Mouse (Mus musculus) MEL (cell line): ENCODE measurements around the gene Prtn3. TPM values are rescaled to one million over a fixed set of nuclear protein-coding genes. Genes with fewer than 3 reads are reported as not detected.

ENCODE experiments used
- DNase-seq: peaks from one replicate; pipeline ENCODE4 v3.0.0; 2011; ENCODE audit warnings: low read depth, low spot score
- H3K27ac ChIP-seq: 2 replicates; pipeline ENCODE4 v1.5.1; 2012; ENCODE audit warnings: low read depth, mild to moderate bottlenecking, control low read depth, low read length, moderate library complexity; ENCODE audit not compliant: control insufficient read depth
- H3K27me3 ChIP-seq, 2 experiments: fragments of 150-350 bp in 1 of 2; sonication (generic) in 1 of 2; 2 replicates each; pipeline ENCODE4 v1.6.1; 2012; ENCODE audit warnings: low read length in 2 of 2, mild to moderate bottlenecking in 2 of 2, improper control_type of control experiment in 1 of 2, moderate library complexity in 1 of 2; ENCODE audit not compliant: insufficient read depth in 2 of 2, control insufficient read depth in 1 of 2
- H3K36me3 ChIP-seq, 2 experiments: 2 replicates each; pipeline ENCODE4 v1.6.1; 2012 to 2014; ENCODE audit warnings: low read length in 2 of 2, improper control_type of control experiment in 1 of 2, inconsistent platforms in 1 of 2, mild to moderate bottlenecking in 1 of 2; ENCODE audit not compliant: insufficient read depth in 2 of 2, control insufficient read depth in 1 of 2
- H3K4me1 ChIP-seq, 2 experiments: fragments of 150-350 bp in 1 of 2; sonication (generic) in 1 of 2; 2 replicates each; pipeline ENCODE4 v1.6.1; 2012; ENCODE audit warnings: low read length in 2 of 2, improper control_type of control experiment in 1 of 2, mild to moderate bottlenecking in 1 of 2; ENCODE audit not compliant: insufficient read depth in 2 of 2, control insufficient read depth in 1 of 2
- H3K4me3 ChIP-seq, 2 experiments: fragments of 150-350 bp in 1 of 2; sonication (generic) in 1 of 2; 2 replicates each; pipeline ENCODE4 v1.5.1; 2012; ENCODE audit warnings: low read depth in 2 of 2, low read length in 2 of 2, mild to moderate bottlenecking in 2 of 2, moderate library complexity in 2 of 2, control low read depth in 1 of 2, improper control_type of control experiment in 1 of 2; ENCODE audit not compliant: control insufficient read depth in 1 of 2, insufficient read depth in 1 of 2
- H3K79me2 ChIP-seq: 2 replicates; pipeline ENCODE4 v1.6.1; 2012; ENCODE audit warnings: mild to moderate bottlenecking, low read length, moderate library complexity; ENCODE audit not compliant: control insufficient read depth, poor library complexity, insufficient read depth
- H3K9ac ChIP-seq: 2 replicates; pipeline ENCODE4 v1.6.1; 2012; ENCODE audit warnings: low read depth, mild to moderate bottlenecking, control low read depth, low read length, moderate library complexity; ENCODE audit not compliant: control insufficient read depth, poor library complexity, severe bottlenecking
- H3K9me3 ChIP-seq: fragments of 150-350 bp; sonication (generic); replicated peaks from 2 replicates; pipeline ENCODE4 v1.6.1; 2012; ENCODE audit warnings: mild to moderate bottlenecking, low read length, improper control_type of control experiment, moderate library complexity; ENCODE audit not compliant: insufficient read depth
- CTCF ChIP-seq, 3 experiments: IDR thresholded peaks in 2 of 3; conservative IDR thresholded peaks in 1 of 3; 2 replicates each; pipeline ENCODE4 v1.5.1; 2011 to 2012; ENCODE audit warnings: low read length in 3 of 3, low read depth in 2 of 3, mild to moderate bottlenecking in 2 of 3, improper control_type of control experiment in 1 of 3, inconsistent platforms in 1 of 3, mixed read lengths in 1 of 3, moderate library complexity in 1 of 3; ENCODE audit not compliant: control insufficient read depth in 1 of 3, insufficient read depth in 1 of 3, poor library complexity in 1 of 3, severe bottlenecking in 1 of 3
- E2F4 ChIP-seq: IDR thresholded peaks from 2 replicates; pipeline ENCODE4 v1.6.1; 2011; ENCODE audit warnings: low read depth, low read length, improper control_type of control experiment, borderline replicate concordance
- ELF1 ChIP-seq: IDR thresholded peaks from 2 replicates; pipeline ENCODE4 v1.6.1; 2014; ENCODE audit warnings: low read depth, mild to moderate bottlenecking, inconsistent platforms, low read length, improper control_type of control experiment, moderate library complexity
- EP300 ChIP-seq, 2 experiments: IDR thresholded peaks; 2 replicates each; pipeline ENCODE4 v1.6.1; 2011; ENCODE audit warnings: improper control_type of control experiment in 2 of 2, low read length in 2 of 2, low read depth in 1 of 2, mild to moderate bottlenecking in 1 of 2
- ETS1 ChIP-seq: IDR thresholded peaks from 2 replicates; pipeline ENCODE4 v1.6.1; 2012; ENCODE audit warnings: low read depth, mild to moderate bottlenecking, inconsistent platforms, low read length, improper control_type of control experiment, moderate library complexity
- JUND ChIP-seq: IDR thresholded peaks from 2 replicates; pipeline ENCODE4 v1.6.1; 2011; ENCODE audit warnings: low read depth, mild to moderate bottlenecking, improper control_type of control experiment, low read length
- MAFK ChIP-seq: IDR thresholded peaks from 2 replicates; pipeline ENCODE4 v1.6.1; 2011; ENCODE audit warnings: low read depth, mild to moderate bottlenecking, low read length, improper control_type of control experiment, borderline replicate concordance
- MXI1 ChIP-seq: IDR thresholded peaks from 2 replicates; pipeline ENCODE4 v1.6.1; 2011; ENCODE audit warnings: mild to moderate bottlenecking, low read depth, low read length, improper control_type of control experiment
- MYC ChIP-seq: IDR thresholded peaks from 2 replicates; pipeline ENCODE4 v1.6.1; 2011; ENCODE audit warnings: low read depth, mild to moderate bottlenecking, low read length, improper control_type of control experiment, moderate library complexity
- SMC3 ChIP-seq: IDR thresholded peaks from 2 replicates; pipeline ENCODE4 v1.6.1; 2011; ENCODE audit warnings: low read depth, low read length, improper control_type of control experiment
- TBP ChIP-seq: IDR thresholded peaks from 2 replicates; pipeline ENCODE4 v1.8.0; 2011; ENCODE audit warnings: low read depth, low read length, improper control_type of control experiment
- ZC3H11A ChIP-seq: IDR thresholded peaks from 2 replicates; pipeline ENCODE4 v1.6.1; 2012; ENCODE audit warnings: low read depth, mild to moderate bottlenecking, inconsistent platforms, low read length, improper control_type of control experiment
- ZKSCAN1 ChIP-seq: IDR thresholded peaks from 2 replicates; pipeline ENCODE4 v1.6.1; 2012; ENCODE audit warnings: low read depth, mild to moderate bottlenecking, inconsistent platforms, low read length, improper control_type of control experiment, moderate library complexity
- ZMIZ1 ChIP-seq: IDR thresholded peaks from 2 replicates; pipeline ENCODE4 v1.6.1; 2012; ENCODE audit warnings: low read depth, mild to moderate bottlenecking, inconsistent platforms, low read length, improper control_type of control experiment, moderate library complexity
- ZNF384 ChIP-seq: IDR thresholded peaks from 2 replicates; pipeline ENCODE4 v1.6.1; 2012; ENCODE audit warnings: low read depth, mild to moderate bottlenecking, inconsistent platforms, low read length, improper control_type of control experiment
- polyA plus RNA-seq, 2 experiments: library from polyadenylated mRNA; stranded (reverse) in 1 of 2; unstranded in 1 of 2; fragments of >175 nt in 1 of 2; fragments of >200 nt in 1 of 2; gene quantifications; 2 replicates each; pipeline versions ENCODE4 v1.2.1 to v1.2.4; 2012; ENCODE audit warnings: low replicate concordance in 2 of 2, low read depth in 1 of 2; ENCODE audit not compliant: insufficient read length in 2 of 2, insufficient read depth in 1 of 2, missing spikeins in 1 of 2
- total RNA-seq: library from RNA; depleted of rRNA; stranded (reverse); fragments of 300-350 nt; gene quantifications from 2 replicates; pipeline ENCODE4 v1.2.3, GENCODE M21; 2012

Prtn3 gene
- total and polyA plus RNA-seq, 3 experiments = 11.2 to 31.5 TPM; not detected in 1

GRCm38 (mm10) chr10:79856280-79856679, 18.0 kb upstream of the Prtn3 start:
- H3K27me3 ChIP-seq = no peaks in the 10 kb centered on the region
- TF ChIP-seq TBP = 0 out of 2 replicates have a peak, but pooled peaks have one; percentile 3
- no peak for TF ChIP-seq E2F4
- H3K9me3 ChIP-seq = no peaks in the 10 kb centered on the region
- no peak overlapping the region; the same call in 1 of the 2 replicates for H3K27ac ChIP-seq
- peaks cover 10 to 28% of the 10 kb centered on the region in 2 experiments for H3K36me3 ChIP-seq
- H3K9ac ChIP-seq = peak overlapping the region; percentile 100
- H3K4me3 ChIP-seq = peak overlapping the region; percentile 77 to 99
- peaks cover 2 to 33% of the 10 kb centered on the region in 2 experiments; a peak in 3 of 4 replicates for H3K4me1 ChIP-seq
- peaks cover 73% of the 10 kb centered on the region for H3K79me2 ChIP-seq
- DNase-seq = no peak

GRCm38 (mm10) chr10:79856704-79857451, 17.4 kb upstream of the Prtn3 start:
- peaks cover 2 to 27% of the 10 kb centered on the region in 2 experiments; a peak in 3 of 4 replicates for H3K4me1 ChIP-seq
- peak overlapping the region; percentile 100 for H3K9ac ChIP-seq
- TF ChIP-seq ZKSCAN1 = no peak
- TF ChIP-seq EP300 (IDR thresholded peaks at IDR 0.05; ENCODE audit: low read depth in 1 of 2, low read length in 2 of 2) = no peak
- TF ChIP-seq E2F4 = no peak
- no peak for TF ChIP-seq ZMIZ1
- no peak for TF ChIP-seq MXI1
- no peak for TF ChIP-seq ETS1
- TF ChIP-seq SMC3 = no peak
- no peak for TF ChIP-seq MAFK
- TF ChIP-seq ZC3H11A = no peak
- TF ChIP-seq ELF1 = 0 out of 2 replicates have a peak, but pooled peaks have one; percentile 14
- TF ChIP-seq ZNF384 = no peak
- TF ChIP-seq MYC = no peak
- 0 out of 2 replicates have a peak, but pooled peaks have one; percentile 5 for TF ChIP-seq TBP
- no peak for TF ChIP-seq JUND
- no peak for TF ChIP-seq CTCF (IDR thresholded peaks at IDR 0.05 in 2 of 3, conservative IDR thresholded peaks at IDR 0.05 in 1 of 3; ENCODE audit: control insufficient read depth in 1 of 3, insufficient read depth in 1 of 3, low read depth in 2 of 3, low read length in 3 of 3, poor library complexity in 1 of 3, severe bottlenecking in 1 of 3)
- H3K79me2 ChIP-seq = peaks cover 73% of the 10 kb centered on the region
- peaks cover 15 to 27% of the 10 kb centered on the region in 2 experiments for H3K36me3 ChIP-seq
- H3K27me3 ChIP-seq = no peaks in the 10 kb centered on the region
- peak; percentile 43 for DNase-seq
- peak overlapping the region; percentile 32 for H3K27ac ChIP-seq
- H3K4me3 ChIP-seq = peak overlapping the region; percentile 77 to 99
- no peaks in the 10 kb centered on the region for H3K9me3 ChIP-seq
